Mouse (Mus musculus) forebrain, embryonic 11.5 days (tissue): ENCODE measurements at regions not wholly inside any gene's neighbourhood (a gene's known extent, or its start where the extent isn't known, plus 50 kb on each side); places are given as distances from the start of the nearest gene placed in this dataset.

Source experiments
- ATAC-seq: fragments of 200-750 bp; cut with Nextera tagmentation; replicated peaks from 2 replicates; pipeline ENCODE4 v1.8.0; 2017; ENCODE audit warnings: moderate TSS enrichment; ENCODE audit not compliant: low FRiP score
- DNase-seq: peaks from one replicate; pipeline ENCODE4 v3.0.0-alpha.2; 2017; ENCODE audit warnings: low spot score
- H3K27ac ChIP-seq: fragments of 300-500 bp; sonication (generic); 2 replicates; pipeline ENCODE4 v1.5.1; 2014; ENCODE audit warnings: low read depth, low read length
- H3K27me3 ChIP-seq: fragments of 300-500 bp; sonication (generic); 2 replicates; pipeline ENCODE4 v1.6.1; 2014; ENCODE audit warnings: mild to moderate bottlenecking, low read length, mixed read lengths; ENCODE audit not compliant: control insufficient read depth, insufficient read depth
- H3K36me3 ChIP-seq: fragments of 300-500 bp; sonication (generic); 2 replicates; pipeline ENCODE4 v1.6.1; 2014; ENCODE audit warnings: mild to moderate bottlenecking, low read length, moderate library complexity, mixed read lengths; ENCODE audit not compliant: control insufficient read depth, insufficient read depth
- H3K4me1 ChIP-seq: fragments of 300-500 bp; sonication (generic); replicated peaks from 2 replicates; pipeline ENCODE4 v1.6.1; 2014; ENCODE audit warnings: low read length, mixed read lengths; ENCODE audit not compliant: control insufficient read depth, insufficient read depth
- H3K4me2 ChIP-seq: fragments of 300-500 bp; sonication (generic); 2 replicates; pipeline ENCODE4 v1.6.1; 2014; ENCODE audit warnings: low read depth, mild to moderate bottlenecking, low read length, moderate library complexity, mixed read lengths; ENCODE audit not compliant: severe bottlenecking
- H3K4me3 ChIP-seq: fragments of 300-500 bp; sonication (generic); 2 replicates; pipeline ENCODE4 v1.5.1; 2014; ENCODE audit warnings: low read depth, low read length
- H3K9ac ChIP-seq: fragments of 300-500 bp; sonication (generic); 2 replicates; pipeline ENCODE4 v1.6.1; 2014; ENCODE audit warnings: low read length
- H3K9me3 ChIP-seq: fragments of 300-500 bp; sonication (generic); 2 replicates; pipeline ENCODE4 v1.6.1; 2016; ENCODE audit warnings: low read length, mixed read lengths; ENCODE audit not compliant: control insufficient read depth
- WGBS: fragments of 180-500 bp; shearing (Covaris S2); extraction: QIAGEN DNeasy Blood & Tissue Kit; methylation state at CpG from one replicate; pipeline ENCODE4 v1.1.7; 2014; 5-methylcytosine and 5-hydroxymethylcytosine counted together

DNA sequence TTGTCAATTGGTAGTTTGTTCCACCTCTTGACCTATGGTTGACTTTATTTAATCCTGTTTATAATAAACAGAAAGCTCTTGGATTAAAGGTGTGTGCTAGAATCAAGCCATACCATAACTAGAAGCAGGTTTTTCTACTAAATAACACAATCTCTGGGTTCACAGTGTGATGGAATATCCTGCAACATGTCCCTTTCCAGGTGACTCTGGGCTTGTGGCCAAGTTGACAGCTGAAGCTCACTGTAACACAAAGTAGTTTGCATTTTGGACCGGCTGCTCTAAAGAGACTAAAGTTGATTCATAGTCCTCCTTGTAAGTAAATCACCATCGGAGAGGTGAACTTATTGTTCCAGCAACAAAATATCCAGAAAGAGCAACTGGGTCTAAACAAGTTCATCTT, 149.3 kb upstream of the Kctd3 start:
- Histone ChIP-seq H3K4me2 (no peak overlapping the region), H3K36me3 (no peaks in the 10 kb centered on the region), H3K4me1 (no peaks in the 10 kb centered on the region), H3K27ac (no peak overlapping the region), H3K4me3 (no peak overlapping the region), H3K27me3 (no peaks in the 10 kb centered on the region), H3K9ac (no peak overlapping the region), H3K9me3 (no peaks in the 10 kb centered on the region)
- 90% methylated on average over 2 of the region's 2 CpGs for WGBS
- no peak for DNase-seq
- ATAC-seq: no peak

DNA sequence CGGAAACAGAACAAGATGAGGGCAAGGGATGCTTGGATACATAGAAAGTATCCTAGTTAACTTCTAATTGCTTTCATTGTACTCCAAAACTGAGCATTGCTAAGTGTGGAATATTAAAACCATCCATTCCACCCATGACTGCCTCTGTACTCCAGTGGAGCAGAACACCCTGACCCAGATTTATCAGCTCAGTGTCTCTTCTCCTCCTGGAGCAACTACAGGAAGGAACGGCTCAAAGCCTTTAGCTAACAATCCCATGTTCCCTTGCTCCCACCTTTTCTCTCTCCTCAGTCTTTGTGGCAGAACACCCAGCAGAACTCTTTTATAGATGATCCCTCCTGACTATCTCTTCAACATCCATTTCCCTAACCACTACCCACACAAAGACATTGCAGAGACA, 146.7 kb upstream of the Kctd3 start:
- H3K4me2 ChIP-seq: no peak overlapping the region
- no peaks in the 10 kb centered on the region for H3K36me3 ChIP-seq
- ATAC-seq (no peak), DNase-seq (no peak)
- H3K4me3 ChIP-seq: no peak overlapping the region
- WGBS: 86% methylated on average over 2 of the region's 2 CpGs
- no peaks in the 10 kb centered on the region for H3K4me1 ChIP-seq
- no peak overlapping the region for H3K9ac ChIP-seq
- no peak overlapping the region for H3K27ac ChIP-seq
- H3K9me3 ChIP-seq: no peaks in the 10 kb centered on the region
- no peaks in the 10 kb centered on the region for H3K27me3 ChIP-seq

DNA sequence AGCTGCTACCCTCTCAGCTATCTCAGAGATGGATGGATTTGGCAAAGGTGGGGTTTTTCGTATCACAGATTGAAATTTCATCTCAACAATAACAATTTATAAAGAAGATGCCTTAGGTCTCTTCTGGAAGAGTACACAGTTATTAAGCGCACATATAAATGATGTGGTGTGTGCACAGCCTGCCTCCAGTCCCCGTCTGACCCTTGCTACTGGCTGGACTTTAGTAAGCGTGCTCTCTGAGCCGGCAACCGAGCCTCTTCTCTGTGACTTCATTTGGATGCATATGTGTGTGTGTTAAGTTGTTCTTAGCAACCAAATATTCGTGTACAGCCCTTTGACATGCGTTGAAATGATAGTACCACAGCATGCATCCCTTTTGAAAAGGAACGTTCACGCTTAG, 145.5 kb upstream of the Kctd3 start:
- H3K27ac ChIP-seq: no peak overlapping the region
- no peak overlapping the region for H3K9ac ChIP-seq

DNA sequence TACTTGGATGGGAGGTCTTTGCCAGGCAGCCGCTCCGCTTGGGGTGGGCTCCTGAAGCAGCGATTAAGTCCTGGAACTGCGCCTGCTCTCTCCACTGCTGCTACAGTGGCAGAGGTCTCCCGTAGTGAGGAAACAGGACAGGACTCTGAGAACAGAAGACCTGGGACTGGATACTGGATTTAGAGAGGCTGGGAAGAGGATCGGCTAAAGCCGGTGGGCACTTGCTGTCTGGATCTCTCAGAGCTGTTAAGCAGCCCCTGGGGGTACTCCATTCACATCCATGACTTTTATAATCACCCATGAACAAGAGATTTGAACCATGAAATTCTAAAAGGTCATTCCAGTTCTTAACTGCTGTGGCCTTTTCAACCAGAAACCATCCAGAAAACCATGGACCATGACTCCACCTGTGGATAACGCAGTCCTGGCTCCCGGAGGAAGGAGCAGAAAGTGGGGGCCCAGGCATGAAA, 135.4 kb upstream of the Kctd3 start:
- H3K36me3 ChIP-seq: no peaks in the 10 kb centered on the region
- peak; percentile 52 for DNase-seq
- H3K27me3 ChIP-seq: no peaks in the 10 kb centered on the region
- no peak overlapping the region for H3K9ac ChIP-seq
- H3K4me3 ChIP-seq: no peak overlapping the region
- no peak for ATAC-seq
- WGBS: 51% methylated on average over 9 of the region's 9 CpGs
- H3K27ac ChIP-seq: no peak overlapping the region
- no peaks in the 10 kb centered on the region for H3K4me1 ChIP-seq
- H3K4me2 ChIP-seq: no peak overlapping the region
- no peaks in the 10 kb centered on the region for H3K9me3 ChIP-seq

More for the DNA sequence above, 145.5 kb upstream of the Kctd3 start:
- H3K4me2 ChIP-seq: no peak overlapping the region
- DNase-seq (no peak), ATAC-seq (no peak)
- no peaks in the 10 kb centered on the region for H3K4me1 ChIP-seq
- H3K9me3 ChIP-seq: no peaks in the 10 kb centered on the region
- H3K36me3 ChIP-seq: no peaks in the 10 kb centered on the region
- WGBS: 91% methylated on average over 10 of the region's 10 CpGs
- no peaks in the 10 kb centered on the region for H3K27me3 ChIP-seq
- no peak overlapping the region for H3K4me3 ChIP-seq

DNA sequence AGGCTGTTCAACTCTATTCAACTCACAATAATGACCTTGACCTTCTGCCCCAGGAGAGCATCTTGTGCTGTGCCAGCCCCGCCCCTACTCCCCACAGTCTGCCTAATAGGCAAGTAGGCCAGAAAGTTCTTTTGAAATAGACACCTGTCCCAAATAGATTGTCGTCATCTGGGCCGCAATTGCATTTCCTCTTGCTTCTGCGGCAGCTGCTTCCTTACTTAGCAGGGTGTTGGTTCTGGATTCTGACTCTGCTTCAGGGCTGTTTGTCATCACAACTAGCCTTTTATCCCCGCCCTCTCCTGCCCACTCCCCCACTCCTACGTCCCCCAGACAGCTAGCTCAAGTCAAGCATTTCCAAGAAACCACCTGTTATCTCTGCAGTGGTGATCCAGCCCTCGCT, 134.9 kb upstream of the Kctd3 start:
- Histone ChIP-seq H3K27me3 (no peaks in the 10 kb centered on the region), H3K36me3 (no peaks in the 10 kb centered on the region), H3K4me2 (no peak overlapping the region), H3K4me1 (no peaks in the 10 kb centered on the region), H3K9me3 (no peaks in the 10 kb centered on the region), H3K27ac (no peak overlapping the region), H3K4me3 (no peak overlapping the region), H3K9ac (no peak overlapping the region)
- 63% methylated on average over 7 of the region's 7 CpGs for WGBS
- no peak for DNase-seq
- no peak for ATAC-seq

DNA sequence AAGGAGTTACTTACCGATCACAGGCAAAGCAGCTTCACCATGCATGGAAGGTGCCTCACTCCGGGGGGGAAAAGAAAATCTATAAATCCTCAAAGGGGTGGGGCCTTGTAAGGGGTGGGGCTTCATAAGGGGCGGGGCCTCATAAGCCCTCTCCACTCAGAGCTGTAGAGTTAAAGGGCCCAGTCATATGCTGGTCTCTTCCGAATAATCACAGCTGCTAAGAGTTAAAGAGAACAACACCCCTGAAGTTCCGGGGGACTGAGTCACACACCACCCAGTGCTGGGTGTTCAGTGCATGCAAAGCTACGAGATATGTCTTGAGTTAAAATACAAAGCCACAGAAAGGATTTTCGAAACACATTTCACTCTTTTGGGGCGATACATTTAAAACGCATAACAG, 134.1 kb upstream of the Kctd3 start:
- 88% methylated on average over 9 of the region's 9 CpGs for WGBS
- H3K27me3 ChIP-seq: no peaks in the 10 kb centered on the region
- H3K27ac ChIP-seq: no peak overlapping the region
- H3K9ac ChIP-seq: no peak overlapping the region
- ATAC-seq (no peak), DNase-seq (no peak)
- H3K9me3 ChIP-seq: no peaks in the 10 kb centered on the region
- H3K4me1 ChIP-seq: no peaks in the 10 kb centered on the region
- no peaks in the 10 kb centered on the region for H3K36me3 ChIP-seq
- H3K4me2 ChIP-seq: no peak overlapping the region
- no peak overlapping the region for H3K4me3 ChIP-seq

DNA sequence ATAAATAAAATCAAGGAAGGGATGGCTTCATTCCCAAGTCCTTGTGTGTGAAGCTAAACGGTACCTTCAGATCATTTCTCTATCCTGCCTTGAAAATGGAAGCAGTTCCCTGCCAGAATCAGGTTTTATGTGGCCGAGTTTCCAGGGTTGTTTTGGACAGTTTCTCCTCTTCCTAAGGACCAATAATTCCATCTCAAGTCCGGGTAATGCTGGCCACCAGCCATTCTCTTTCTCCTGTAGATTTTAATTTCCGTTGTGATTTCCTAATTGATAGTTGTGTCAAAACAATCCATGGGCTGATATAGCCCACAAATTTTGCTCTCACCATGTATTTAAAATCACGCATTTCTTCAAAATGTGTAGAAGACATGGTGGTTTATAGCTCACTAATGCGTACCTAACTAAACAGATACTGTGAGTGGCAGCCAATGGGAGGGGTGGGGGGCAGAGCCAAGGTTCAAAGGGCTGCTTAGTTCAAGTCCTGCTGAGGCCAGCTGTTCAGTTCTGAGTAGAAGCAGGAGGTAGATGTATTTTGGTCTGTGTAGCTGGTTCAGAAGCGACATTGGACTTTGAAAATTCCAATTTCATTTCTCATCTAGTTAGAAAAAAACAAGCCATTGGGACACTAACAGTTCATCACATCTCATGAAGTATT, 129.2 kb upstream of the Kctd3 start:
- H3K27ac ChIP-seq: no peak overlapping the region
- no peak overlapping the region for H3K4me3 ChIP-seq
- WGBS: 88% methylated on average over 7 of the region's 7 CpGs
- H3K9ac ChIP-seq: no peak overlapping the region
- H3K9me3 ChIP-seq: no peaks in the 10 kb centered on the region
- H3K36me3 ChIP-seq: no peaks in the 10 kb centered on the region
- ATAC-seq: no peak
- H3K27me3 ChIP-seq: no peaks in the 10 kb centered on the region
- H3K4me2 ChIP-seq: no peak overlapping the region
- no peaks in the 10 kb centered on the region for H3K4me1 ChIP-seq
- DNase-seq: no peak

DNA sequence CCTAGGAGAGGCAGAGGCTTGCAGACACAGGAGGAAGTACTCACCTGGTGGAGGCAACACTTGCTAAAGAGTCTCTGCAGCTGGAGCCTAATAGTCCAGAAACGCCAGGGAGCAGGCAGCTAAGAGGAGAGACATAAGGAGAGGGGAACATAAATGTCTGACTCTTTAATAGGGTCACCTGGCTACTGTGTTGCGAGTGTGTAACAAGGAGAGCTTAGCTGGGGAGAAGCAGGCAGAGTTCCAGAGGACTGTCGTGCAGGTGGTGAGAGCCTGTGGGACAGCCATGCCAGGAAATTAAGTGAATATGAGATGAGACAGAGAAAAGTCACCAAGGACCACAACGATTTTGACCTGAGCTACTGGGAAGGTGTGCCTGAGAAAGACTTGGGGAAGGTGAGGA, 128.2 kb upstream of the Kctd3 start:
- ATAC-seq (no peak), DNase-seq (no peak)
- Histone ChIP-seq H3K4me3 (no peak overlapping the region), H3K4me1 (no peaks in the 10 kb centered on the region), H3K9me3 (no peaks in the 10 kb centered on the region), H3K27ac (no peak overlapping the region), H3K4me2 (no peak overlapping the region), H3K9ac (no peak overlapping the region), H3K27me3 (no peaks in the 10 kb centered on the region), H3K36me3 (no peaks in the 10 kb centered on the region)
- WGBS: 88% methylated on average over 4 of the region's 4 CpGs

DNA sequence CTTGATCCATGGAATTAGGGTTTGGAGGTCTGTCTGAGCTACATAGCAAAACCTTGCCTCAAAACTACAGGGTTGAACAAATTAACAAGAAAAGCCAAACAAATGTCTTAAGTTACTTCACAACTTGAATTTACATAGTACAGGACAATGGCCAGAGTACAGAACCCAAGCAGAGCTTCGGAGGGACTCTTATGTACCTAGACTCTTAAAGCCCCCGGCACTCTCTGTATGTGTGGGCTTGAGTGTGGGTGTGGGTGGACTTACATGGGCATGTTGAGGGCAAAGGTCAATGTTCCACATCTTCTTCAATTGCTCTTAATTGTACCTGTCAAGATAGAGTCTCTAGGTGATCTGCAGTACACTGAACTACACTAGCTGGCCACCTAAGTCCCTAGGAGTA, 121.1 kb upstream of the Kctd3 start:
- no peak overlapping the region for H3K9ac ChIP-seq
- H3K4me2 ChIP-seq: no peak overlapping the region
- H3K4me1 ChIP-seq: no peaks in the 10 kb centered on the region; the same call in 1 of the 2 replicates
- no peak overlapping the region for H3K27ac ChIP-seq
- WGBS: 97% methylated on average over 2 of the region's 2 CpGs
- no peak overlapping the region for H3K4me3 ChIP-seq
- no peak for DNase-seq
- ATAC-seq: no peak
- H3K27me3 ChIP-seq: no peaks in the 10 kb centered on the region
- no peaks in the 10 kb centered on the region for H3K9me3 ChIP-seq
- H3K36me3 ChIP-seq: no peaks in the 10 kb centered on the region
